Mouse (Mus musculus): ENCODE results near the gene 1600014C23Rik. TPM values are rescaled to one million over a fixed set of nuclear protein-coding genes. Genes with fewer than 3 reads are reported as not detected.
A peak's percentile ranks its signal among the peaks of the same experiment; 100 is the strongest.

1600014C23Rik gene
- total and polyA plus RNA-seq, 2 experiments from 2014 or later = not detected

DNA sequence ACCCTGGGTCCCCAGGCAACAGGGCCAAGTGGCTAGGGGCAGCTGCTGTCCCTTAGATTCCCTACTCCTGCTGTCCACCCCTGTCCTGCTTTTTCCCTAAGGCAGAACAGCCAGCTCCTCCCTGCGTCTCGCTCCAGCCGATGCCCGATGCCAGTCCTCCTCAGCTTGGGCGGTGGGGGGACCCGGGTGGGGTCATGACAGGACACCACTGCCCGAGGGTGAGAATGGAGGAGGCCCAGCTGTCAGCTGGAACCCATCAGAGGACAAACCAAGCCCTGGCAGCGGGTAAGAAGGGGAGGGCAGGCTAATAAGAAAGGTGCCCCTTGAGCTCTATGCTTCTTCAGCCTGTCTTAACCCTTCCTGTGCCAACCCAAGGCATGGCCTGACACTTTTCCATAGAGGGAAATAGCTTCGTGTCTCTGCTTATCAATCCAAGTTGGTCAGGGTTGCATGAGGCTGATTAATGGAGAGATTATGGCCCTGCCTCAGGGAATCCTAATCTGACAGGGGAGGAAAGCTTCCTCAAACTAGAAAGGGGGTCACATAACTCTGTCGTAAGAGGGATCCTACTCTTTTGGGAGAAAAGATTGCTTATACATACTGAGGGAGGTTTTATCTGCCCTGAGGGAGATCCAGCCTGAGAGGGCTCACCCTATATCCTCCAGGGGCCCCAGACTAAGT is 27.5 kb upstream of the 1600014C23Rik start:
- Histone ChIP-seq H3K27me3 (ENCODE audit: insufficient read depth, low read length) (no peaks in the 10 kb centered on the region), H3K4me2 (ENCODE audit: low read depth) (no peak overlapping the region), H3K9me3 (ENCODE audit: low read length) (no peaks in the 10 kb centered on the region), H3K27ac (ENCODE audit: low read depth, low read length) (no peak overlapping the region), H3K36me3 (ENCODE audit: insufficient read depth) (no peaks in the 10 kb centered on the region), H3K4me3 (ENCODE audit: low read depth, low read length) (no peak overlapping the region), H3K9ac (no peak overlapping the region), H3K4me1 (ENCODE audit: insufficient read depth) (no peaks in the 10 kb centered on the region)
- no peak for TF ChIP-seq CTCF (IDR thresholded peaks at IDR 0.05; ENCODE audit: low read depth)
- ATAC-seq (no peak), DNase-seq (no peak)
- WGBS = 74% methylated on average over 10 of the region's 10 CpGs

DNA sequence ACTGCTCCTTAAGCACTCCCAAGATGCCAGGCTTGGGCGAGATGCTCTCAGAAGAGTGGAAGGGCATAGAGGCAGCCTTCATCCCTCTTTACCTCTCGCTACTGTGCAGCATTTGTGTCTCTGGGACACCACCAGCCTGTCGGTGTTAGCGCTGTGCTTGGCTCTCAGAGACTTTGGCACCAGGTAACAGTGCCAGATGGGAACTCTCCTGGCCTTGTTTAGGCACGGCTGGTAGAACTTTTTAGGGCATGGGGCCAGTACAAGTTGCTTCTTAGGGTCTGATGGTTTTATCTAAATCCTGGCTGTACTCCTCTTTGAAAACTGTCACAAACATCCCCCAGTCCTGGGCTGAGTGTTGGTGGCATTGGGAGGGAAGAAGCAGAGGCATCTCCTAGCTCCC is 26.1 kb upstream of the 1600014C23Rik start:
- no peaks in the 10 kb centered on the region for H3K9me3 ChIP-seq (ENCODE audit: low read length)
- H3K9ac ChIP-seq = no peak overlapping the region
- no peak overlapping the region for H3K4me2 ChIP-seq (ENCODE audit: low read depth)
- peaks cover 2% of the 10 kb centered on the region; the same call in 1 of the 2 replicates for H3K4me1 ChIP-seq (ENCODE audit: insufficient read depth)
- no peaks in the 10 kb centered on the region for H3K36me3 ChIP-seq (ENCODE audit: insufficient read depth)
- no peak for TF ChIP-seq CTCF (IDR thresholded peaks at IDR 0.05; ENCODE audit: low read depth)
- no peak for ATAC-seq
- no peak for DNase-seq
- H3K4me3 ChIP-seq (ENCODE audit: low read depth, low read length) = no peak overlapping the region
- 66% methylated on average over 5 of the region's 5 CpGs for WGBS
- no peak overlapping the region for H3K27ac ChIP-seq (ENCODE audit: low read depth, low read length)
- no peaks in the 10 kb centered on the region for H3K27me3 ChIP-seq (ENCODE audit: insufficient read depth, low read length)

DNA sequence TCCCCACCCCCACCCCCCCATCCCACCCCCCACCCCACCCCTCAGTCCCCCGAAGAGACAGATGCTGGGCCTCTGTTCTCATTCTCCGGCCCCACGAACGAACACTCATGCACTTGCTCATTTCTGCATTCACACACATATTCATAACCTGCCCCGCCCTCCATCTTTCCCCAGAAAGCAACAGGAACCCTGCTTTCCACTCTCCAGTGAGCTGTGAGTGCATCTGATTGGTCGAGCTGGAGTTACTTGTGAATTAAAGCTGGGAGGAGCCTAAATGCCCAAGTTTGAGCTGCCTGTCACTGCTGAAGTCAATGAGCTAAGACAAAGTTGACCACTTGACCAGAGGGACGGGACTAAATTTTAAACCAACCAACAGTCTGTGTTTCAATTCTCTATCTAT is 25.2 kb upstream of the 1600014C23Rik start:
- no peaks in the 10 kb centered on the region for H3K9me3 ChIP-seq (ENCODE audit: low read length)
- ATAC-seq (no peak), DNase-seq (no peak)
- no peaks in the 10 kb centered on the region for H3K36me3 ChIP-seq (ENCODE audit: insufficient read depth)
- no peaks in the 10 kb centered on the region for H3K27me3 ChIP-seq (ENCODE audit: insufficient read depth, low read length)
- H3K9ac ChIP-seq = no peak overlapping the region
- no peak for TF ChIP-seq CTCF (IDR thresholded peaks at IDR 0.05; ENCODE audit: low read depth)
- no peak overlapping the region for H3K27ac ChIP-seq (ENCODE audit: low read depth, low read length)
- H3K4me1 ChIP-seq (ENCODE audit: insufficient read depth) = peaks cover 4% of the 10 kb centered on the region; the same call in 1 of the 2 replicates
- no peak overlapping the region for H3K4me3 ChIP-seq (ENCODE audit: low read depth, low read length)
- H3K4me2 ChIP-seq (ENCODE audit: low read depth) = no peak overlapping the region
- 73% methylated on average over 7 of the region's 7 CpGs for WGBS

DNA sequence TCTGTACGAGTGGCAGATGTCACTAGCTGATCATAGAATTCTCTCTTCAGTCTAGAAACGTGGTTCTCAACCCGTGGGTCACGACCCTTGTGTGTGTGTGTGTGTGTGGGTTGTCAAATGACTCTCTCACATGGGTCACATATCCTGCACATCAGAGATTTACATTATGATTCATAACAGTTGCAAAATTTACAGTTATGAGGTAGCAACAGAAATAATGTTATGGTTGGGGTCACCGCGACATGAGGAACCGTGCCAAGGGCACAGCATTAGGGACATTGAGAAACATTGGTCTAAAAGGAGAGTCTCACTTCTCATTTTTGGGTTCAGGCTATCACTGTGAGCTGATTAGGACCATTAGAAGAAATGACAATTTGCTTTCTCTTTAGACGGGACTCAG is 24.3 kb upstream of the 1600014C23Rik start:
- no peak overlapping the region for H3K4me2 ChIP-seq (ENCODE audit: low read depth)
- peaks cover 4% of the 10 kb centered on the region; the same call in 1 of the 2 replicates for H3K4me1 ChIP-seq (ENCODE audit: insufficient read depth)
- no peak overlapping the region for H3K9ac ChIP-seq
- 83% methylated on average over 8 of the region's 8 CpGs for WGBS
- DNase-seq (no peak), ATAC-seq (no peak)
- no peak overlapping the region for H3K27ac ChIP-seq (ENCODE audit: low read depth, low read length)
- TF ChIP-seq CTCF (IDR thresholded peaks at IDR 0.05; ENCODE audit: low read depth) = no peak
- no peaks in the 10 kb centered on the region for H3K27me3 ChIP-seq (ENCODE audit: insufficient read depth, low read length)
- no peak overlapping the region for H3K4me3 ChIP-seq (ENCODE audit: low read depth, low read length)
- H3K36me3 ChIP-seq (ENCODE audit: insufficient read depth) = no peaks in the 10 kb centered on the region
- H3K9me3 ChIP-seq (ENCODE audit: low read length) = no peaks in the 10 kb centered on the region

DNA sequence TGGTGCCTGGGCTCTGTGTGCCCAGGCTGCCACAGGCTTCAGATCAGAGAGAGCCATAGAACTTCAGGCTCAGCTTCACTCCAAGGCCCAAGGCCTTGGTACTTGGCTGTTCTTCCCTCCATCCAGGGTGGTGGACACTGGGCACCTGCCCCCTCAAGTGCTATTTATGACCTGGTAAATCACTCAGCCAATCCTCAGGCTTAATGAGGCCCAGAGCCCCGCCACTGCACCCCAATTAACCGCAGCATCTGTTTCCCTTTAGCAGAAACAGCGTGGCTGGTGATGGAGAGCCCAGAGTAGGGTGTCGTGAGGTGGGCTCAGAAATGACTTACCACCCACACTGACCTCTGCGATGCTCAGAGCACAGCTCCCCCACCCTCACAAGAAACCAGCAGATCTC is 23.2 kb upstream of the 1600014C23Rik start:
- DNase-seq (no peak), ATAC-seq (no peak)
- Histone ChIP-seq H3K4me3 (ENCODE audit: low read depth, low read length) (no peak overlapping the region), H3K27ac (ENCODE audit: low read depth, low read length) (no peak overlapping the region), H3K27me3 (ENCODE audit: insufficient read depth, low read length) (no peaks in the 10 kb centered on the region), H3K36me3 (ENCODE audit: insufficient read depth) (no peaks in the 10 kb centered on the region), H3K4me2 (ENCODE audit: low read depth) (no peak overlapping the region), H3K9ac (no peak overlapping the region), H3K4me1 (ENCODE audit: insufficient read depth) (peaks cover 4% of the 10 kb centered on the region; the same call in 1 of the 2 replicates), H3K9me3 (ENCODE audit: low read length) (no peaks in the 10 kb centered on the region)
- no peak for TF ChIP-seq CTCF (IDR thresholded peaks at IDR 0.05; ENCODE audit: low read depth)
- 56% methylated on average over 5 of the region's 5 CpGs for WGBS

DNA sequence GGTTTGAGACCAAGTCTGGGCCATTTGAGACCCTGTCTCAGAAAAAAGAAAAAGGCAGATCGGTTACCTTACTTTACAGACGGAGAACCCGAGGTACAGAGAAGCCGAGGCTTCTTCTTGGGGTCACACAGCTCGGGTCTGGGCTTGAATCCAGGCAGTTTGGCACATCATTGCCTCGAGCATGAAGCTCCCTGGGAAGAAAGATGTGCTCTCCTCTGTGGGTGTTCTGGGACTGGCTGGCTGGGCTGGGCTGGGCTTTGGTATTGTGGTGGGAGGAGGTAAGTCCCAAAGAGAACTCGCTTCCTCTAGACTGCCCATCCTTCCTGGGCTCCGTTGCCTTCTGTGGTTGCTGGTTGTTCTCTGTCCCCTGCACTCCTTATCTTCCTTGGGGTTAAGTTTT is 22.7 kb upstream of the 1600014C23Rik start:
- no peak overlapping the region for H3K9ac ChIP-seq
- peaks cover 4% of the 10 kb centered on the region; the same call in 1 of the 2 replicates for H3K4me1 ChIP-seq (ENCODE audit: insufficient read depth)
- 60% methylated on average over 8 of the region's 8 CpGs for WGBS
- no peak overlapping the region for H3K4me2 ChIP-seq (ENCODE audit: low read depth)
- DNase-seq = no peak
- no peak for ATAC-seq
- no peaks in the 10 kb centered on the region for H3K9me3 ChIP-seq (ENCODE audit: low read length)
- H3K36me3 ChIP-seq (ENCODE audit: insufficient read depth) = no peaks in the 10 kb centered on the region
- H3K27me3 ChIP-seq (ENCODE audit: insufficient read depth, low read length) = no peaks in the 10 kb centered on the region
- H3K4me3 ChIP-seq (ENCODE audit: low read depth, low read length) = no peak overlapping the region
- no peak for TF ChIP-seq CTCF (IDR thresholded peaks at IDR 0.05; ENCODE audit: low read depth)
- H3K27ac ChIP-seq (ENCODE audit: low read depth, low read length) = no peak overlapping the region

DNA sequence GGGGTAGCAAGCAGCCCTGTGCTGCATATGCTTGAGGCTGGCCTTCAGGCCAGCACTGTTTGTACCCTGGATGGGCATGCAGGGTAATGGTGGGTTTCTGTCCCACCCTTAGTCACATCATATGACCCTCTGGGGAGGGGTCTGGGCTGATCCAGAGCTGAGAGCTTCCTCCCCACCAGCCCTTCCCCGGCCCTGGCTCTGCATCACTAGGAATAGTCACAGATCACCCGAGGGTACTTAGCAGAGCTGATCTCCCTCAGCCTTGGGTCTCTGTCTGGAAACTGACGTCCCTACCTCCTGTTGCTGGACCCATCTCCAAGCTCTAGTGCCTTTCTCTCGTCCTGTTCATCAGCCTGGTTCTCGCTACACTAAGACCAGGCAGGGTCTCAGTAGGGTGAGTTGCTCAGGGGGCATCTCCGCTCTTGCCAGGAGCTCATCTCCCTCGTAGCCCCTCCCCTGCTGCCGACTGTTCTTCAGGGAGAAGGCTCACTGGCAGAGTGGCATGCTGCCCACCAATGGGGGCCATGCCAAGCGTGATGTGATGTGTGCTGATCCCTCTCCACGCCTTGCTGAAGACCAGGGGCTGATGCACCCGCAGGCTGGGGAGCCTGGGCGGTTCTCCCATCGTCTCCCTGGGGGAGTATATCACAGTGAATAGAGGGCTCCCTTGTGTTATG is 20.7 kb upstream of the 1600014C23Rik start:
- WGBS = 45% methylated on average over 13 of the region's 13 CpGs
- H3K27ac ChIP-seq (ENCODE audit: low read depth, low read length) = peak overlapping the region; percentile 48; the same call in 1 of the 2 replicates
- H3K36me3 ChIP-seq (ENCODE audit: insufficient read depth) = no peaks in the 10 kb centered on the region
- no peaks in the 10 kb centered on the region for H3K27me3 ChIP-seq (ENCODE audit: insufficient read depth, low read length)
- no peak for TF ChIP-seq CTCF (IDR thresholded peaks at IDR 0.05; ENCODE audit: low read depth)
- peak overlapping the region; percentile 33 for H3K4me2 ChIP-seq (ENCODE audit: low read depth)
- peaks cover 4% of the 10 kb centered on the region; the same call in 1 of the 2 replicates for H3K4me1 ChIP-seq (ENCODE audit: insufficient read depth)
- no peaks in the 10 kb centered on the region for H3K9me3 ChIP-seq (ENCODE audit: low read length)
- no peak overlapping the region for H3K9ac ChIP-seq
- no peak overlapping the region for H3K4me3 ChIP-seq (ENCODE audit: low read depth, low read length)
- peak; percentile 93 for ATAC-seq
- DNase-seq = peak; percentile 91

Data from forebrain, postnatal 0 days (tissue).